10 mouse cellular contexts compared by ENCODE assay signal in genomic region chr11:101587676-101588075, GRCm38 (mm10). TPM values are rescaled to one million over a fixed set of nuclear protein-coding genes. Genes with fewer than 3 reads are reported as not detected.
DNase-seq lines count a peak whose midpoint lies in the region.
"Had no signal": no experiment of that assay in that cellular context is flagged by ENCODE, and none has a peak within 500 bp of the region (broad histone marks: within the 10 kb centered on the region; RNA-seq: fewer than 3 reads in every experiment).

No protein-coding gene starts in this region.

- intact Hi-C loops in left cerebral cortex, postnatal 4 days (cut with DNase I) = no loop called here

- DNase-seq in left cerebral cortex, adult 11 months (ENCODE audit: low spot score) = peak; percentile 25
- no peak for DNase-seq in left cerebral cortex, postnatal 4 days
- DNase-seq in brain, adult 2 months (ENCODE audit: low read depth, low spot score) = peak; percentile 84
- DNase-seq in left cerebral cortex, adult 9 months (ENCODE audit: low spot score in 2 of 2) = peak; percentile 53 to 65
- peak; percentile 32 to 33 for DNase-seq in right cerebral cortex, postnatal 10 days (ENCODE audit: low spot score in 2 of 2)
- DNase-seq in cerebellum, postnatal 25 days = no peak
- DNase-seq in cerebellum, adult 8-10 months = no peak
- DNase-seq: kidney, postnatal 14 days had no signal

RNA-seq across cellular contexts. Expression of gene Tmem106a, which starts 5.6 kb away (rescaled TPM):
- total RNA-seq in left cerebral cortex, postnatal 4 days (2021) = 1 to 10 TPM; 1.5 to 3.5 TPM

RNA-seq across cellular contexts. Expression of gene Gm11634, which starts 11.4 kb away (rescaled TPM):
- not detected for total RNA-seq in left cerebral cortex, postnatal 4 days (2021)
- total RNA-seq: G1E; hematopoietic stem cell, adult 5-6 weeks had no signal

RNA-seq across cellular contexts. Expression of gene Nbr1, which starts 35.7 kb away (rescaled TPM):
- 100 to 1,000 TPM; 109 to 157 TPM for total RNA-seq in left cerebral cortex, postnatal 4 days (2021)

RNA-seq across cellular contexts. Expression of gene Brca1, which starts 35.9 kb away (rescaled TPM):
- 1 to 10 TPM; 2.8 to 3.3 TPM for total RNA-seq in left cerebral cortex, postnatal 4 days (2021)

RNA-seq across cellular contexts. Expression of gene Rdm1, which starts 39.3 kb away (rescaled TPM):
- total RNA-seq in left cerebral cortex, postnatal 4 days (2021) = 1 to 10 TPM; 4.5 to 4.7 TPM

Comparison
In these comparisons a context has a peak if more than half of its experiments do, and no peak if none do; other contexts are left out.
1. DNase-seq: peak in left cerebral cortex, adult 11 months (single experiment), brain, adult 2 months (single experiment), left cerebral cortex, adult 9 months (2 of 2) and right cerebral cortex, postnatal 10 days (2 of 2); none in left cerebral cortex, postnatal 4 days (single experiment), cerebellum, postnatal 25 days (0 of 2) and cerebellum, adult 8-10 months (single experiment).